Mouse (Mus musculus) midbrain, embryonic 12.5 days (tissue): Measurements from ENCODE around the gene Stk16. TPM values are rescaled to one million over a fixed set of nuclear protein-coding genes. Genes with fewer than 3 reads are reported as not detected.
"Not testable (repeated sequence)": the region's sequence is repeated elsewhere in the genome, so short reads cannot be mapped to it uniquely, and the experiment has no call there.

Experiments used
- ATAC-seq: fragments of 200-750 bp; cut with Nextera tagmentation; 2 replicates; pipeline ENCODE4 v1.8.0; 2017; ENCODE audit warnings: low read depth, moderate TSS enrichment, moderate library complexity; ENCODE audit not compliant: low FRiP score
- H3K27ac ChIP-seq: fragments of 300-500 bp; sonication (generic); replicated peaks from 2 replicates; pipeline ENCODE4 v1.5.1; 2016; ENCODE audit warnings: mild to moderate bottlenecking
- H3K27me3 ChIP-seq: fragments of 300-500 bp; sonication (generic); 2 replicates; pipeline ENCODE4 v1.6.1; 2016; ENCODE audit warnings: mild to moderate bottlenecking
- H3K36me3 ChIP-seq: fragments of 300-500 bp; sonication (generic); 2 replicates; pipeline ENCODE4 v1.6.1; 2016
- H3K4me1 ChIP-seq: fragments of 300-500 bp; sonication (generic); 2 replicates; pipeline ENCODE4 v1.6.1; 2016
- H3K4me2 ChIP-seq: fragments of 300-500 bp; sonication (generic); replicated peaks from 2 replicates; pipeline ENCODE4 v1.6.1; 2016; ENCODE audit warnings: mild to moderate bottlenecking, moderate library complexity
- H3K4me3 ChIP-seq: fragments of 300-500 bp; sonication (generic); 2 replicates; pipeline ENCODE4 v1.5.1; 2016; ENCODE audit warnings: mild to moderate bottlenecking
- H3K9ac ChIP-seq: fragments of 300-500 bp; sonication (generic); replicated peaks from 2 replicates; pipeline ENCODE4 v1.6.1; 2016; ENCODE audit warnings: mild to moderate bottlenecking, moderate library complexity
- H3K9me3 ChIP-seq: fragments of 300-500 bp; sonication (generic); 2 replicates; pipeline ENCODE4 v1.6.1; 2016; ENCODE audit warnings: mild to moderate bottlenecking
- WGBS: fragments of 180-500 bp; shearing (Covaris S2); methylation state at CpG from one replicate; pipeline ENCODE4 v1.1.7; 2016; 5-methylcytosine and 5-hydroxymethylcytosine counted together
- polyA plus RNA-seq: library from polyadenylated mRNA; unstranded; fragments of >200 nt; fragmentation: Nextera tagmentation; extraction: Ambion mirVana; gene quantifications from 2 replicates; pipeline ENCODE4 v1.2.1, GENCODE M21; 2016

Stk16 gene
- polyA plus RNA-seq, 1 experiment from 2014 or later: 135 TPM

- Histone ChIP-seq H3K27me3 (peaks cover 37% of the 10 kb centered on the region), H3K27ac (no peak overlapping the region), H3K4me3 (no peak overlapping the region), H3K9me3 (no peaks in the 10 kb centered on the region), H3K36me3 (no peaks in the 10 kb centered on the region), H3K4me1 (no peaks in the 10 kb centered on the region), H3K9ac (no peak overlapping the region), H3K4me2 (no peak overlapping the region)
- 83% methylated on average over 1 of the region's 1 CpGs for WGBS
- no peak for ATAC-seq
Measured at GRCm38 (mm10) chr1:75227653-75228052, 17.0 kb downstream of the Stk16 start.

- no peak for ATAC-seq
- Histone ChIP-seq H3K4me1 (no peaks in the 10 kb centered on the region), H3K27me3 (peaks cover 28% of the 10 kb centered on the region), H3K27ac (no peak overlapping the region), H3K4me2 (no peak overlapping the region), H3K4me3 (no peak overlapping the region), H3K9ac (no peak overlapping the region), H3K36me3 (no peaks in the 10 kb centered on the region), H3K9me3 (no peaks in the 10 kb centered on the region)
- 73% methylated on average over 4 of the region's 4 CpGs for WGBS
Measured at GRCm38 (mm10) chr1:75229158-75229557, 18.5 kb downstream of the Stk16 start.

GRCm38 (mm10) chr1:75230335-75230994, 19.8 kb downstream of the Stk16 start:
- Histone ChIP-seq H3K9ac (no peak overlapping the region), H3K36me3 (no peaks in the 10 kb centered on the region), H3K4me2 (no peak overlapping the region), H3K27ac (no peak overlapping the region), H3K4me1 (0 out of 2 replicates have a peak, but pooled peaks cover 4% of the 10 kb centered on the region), H3K9me3 (no peaks in the 10 kb centered on the region), H3K27me3 (peaks cover 35% of the 10 kb centered on the region), H3K4me3 (no peak overlapping the region)
- no peak for ATAC-seq
- WGBS: 77% methylated on average over 7 of the region's 7 CpGs

- 80% methylated on average over 4 of the region's 4 CpGs for WGBS
- Histone ChIP-seq H3K36me3 (no peaks in the 10 kb centered on the region), H3K4me2 (no peak overlapping the region), H3K9me3 (no peaks in the 10 kb centered on the region), H3K4me1 (peaks cover 10% of the 10 kb centered on the region; the same call in 1 of the 2 replicates), H3K27me3 (peaks cover 30% of the 10 kb centered on the region), H3K4me3 (no peak overlapping the region), H3K9ac (no peak overlapping the region), H3K27ac (no peak overlapping the region)
- no peak for ATAC-seq
Measured at GRCm38 (mm10) chr1:75231224-75231623, 20.6 kb downstream of the Stk16 start.

- H3K9ac ChIP-seq: no peak within 1 kb of the TSS
Measured at GRCm38 (mm10) chr1:75231664-75232152, 21.1 kb downstream of the Stk16 start, which contains the start of gene A630095N17Rik. Gene A630095N17Rik, minus strand, starts transcription at chr1:75232102.

GRCm38 (mm10) chr1:75232489-75232888, 21.9 kb downstream of the Stk16 start:
- peaks cover 18% of the 10 kb centered on the region; the same call in 1 of the 2 replicates for H3K27me3 ChIP-seq
- H3K27ac ChIP-seq, ATAC-seq, H3K9me3 ChIP-seq, H3K9ac ChIP-seq, H3K4me3 ChIP-seq, H3K36me3 ChIP-seq, H3K4me2 ChIP-seq: not testable (repeated sequence)
- H3K4me1 ChIP-seq: peaks cover 18% of the 10 kb centered on the region; the same call in 1 of the 2 replicates
- WGBS: 66% methylated on average over 4 of the region's 4 CpGs

More at GRCm38 (mm10) chr1:75231664-75232152, 21.1 kb downstream of the Stk16 start, which contains the start of gene A630095N17Rik:
- Histone ChIP-seq H3K4me2 (no peak within 1 kb of the TSS), H3K9me3 (no peaks in the 10 kb centered on the region), H3K27me3 (peaks cover 25% of the 10 kb centered on the region), H3K4me3 (no peak within 1 kb of the TSS), H3K36me3 (no peaks in the 10 kb centered on the region), H3K4me1 (peaks cover 10% of the 10 kb centered on the region; the same call in 1 of the 2 replicates), H3K27ac (no peak within 1 kb of the TSS)
- ATAC-seq: no peak
- WGBS: 85% methylated on average over 5 of the region's 5 CpGs

- Histone ChIP-seq H3K27ac (no peak overlapping the region), H3K27me3 (peaks cover 14% of the 10 kb centered on the region; the same call in 1 of the 2 replicates), H3K36me3 (0 out of 2 replicates have a peak, but pooled peaks cover 2% of the 10 kb centered on the region), H3K4me1 (peaks cover 19% of the 10 kb centered on the region; the same call in 1 of the 2 replicates), H3K4me3 (no peak overlapping the region), H3K4me2 (no peak overlapping the region), H3K9ac (no peak overlapping the region), H3K9me3 (no peaks in the 10 kb centered on the region)
- 2% methylated on average over 8 of the region's 8 CpGs for WGBS
- ATAC-seq: 0 out of 2 replicates have a peak, but pooled peaks have one; percentile 39
Measured at GRCm38 (mm10) chr1:75234606-75235005, 24.0 kb downstream of the Stk16 start.

GRCm38 (mm10) chr1:75236117-75237050, 25.7 kb downstream of the Stk16 start, which contains the start of gene Dnajb2:
Gene Dnajb2, plus strand, starts transcription at chr1:75236406.
- H3K4me2 ChIP-seq: peak within 1 kb of the TSS; percentile 68
- peak within 1 kb of the TSS; percentile 70 for H3K27ac ChIP-seq
- peaks cover 19% of the 10 kb centered on the region; the same call in 1 of the 2 replicates for H3K4me1 ChIP-seq
- peak within 1 kb of the TSS; percentile 59 for H3K9ac ChIP-seq
- no peaks in the 10 kb centered on the region for H3K9me3 ChIP-seq
- WGBS: 1% methylated on average over 63 of the region's 64 CpGs
- ATAC-seq: peak; percentile 90
- peaks cover 13% of the 10 kb centered on the region; the same call in 1 of the 2 replicates for H3K27me3 ChIP-seq
- peak within 1 kb of the TSS; percentile 49 for H3K4me3 ChIP-seq
- peaks cover 9% of the 10 kb centered on the region; the same call in 1 of the 2 replicates for H3K36me3 ChIP-seq

- Histone ChIP-seq H3K27ac (no peak overlapping the region), H3K9me3 (no peaks in the 10 kb centered on the region), H3K27me3 (0 out of 2 replicates have a peak, but pooled peaks cover 8% of the 10 kb centered on the region), H3K36me3 (peaks cover 21% of the 10 kb centered on the region), H3K9ac (no peak overlapping the region), H3K4me2 (no peak overlapping the region), H3K4me1 (peaks cover 19% of the 10 kb centered on the region; the same call in 1 of the 2 replicates), H3K4me3 (no peak overlapping the region)
- 88% methylated on average over 10 of the region's 10 CpGs for WGBS
- ATAC-seq: no peak
Measured at GRCm38 (mm10) chr1:75239591-75239990, 29.0 kb downstream of the Stk16 start.

DNA sequence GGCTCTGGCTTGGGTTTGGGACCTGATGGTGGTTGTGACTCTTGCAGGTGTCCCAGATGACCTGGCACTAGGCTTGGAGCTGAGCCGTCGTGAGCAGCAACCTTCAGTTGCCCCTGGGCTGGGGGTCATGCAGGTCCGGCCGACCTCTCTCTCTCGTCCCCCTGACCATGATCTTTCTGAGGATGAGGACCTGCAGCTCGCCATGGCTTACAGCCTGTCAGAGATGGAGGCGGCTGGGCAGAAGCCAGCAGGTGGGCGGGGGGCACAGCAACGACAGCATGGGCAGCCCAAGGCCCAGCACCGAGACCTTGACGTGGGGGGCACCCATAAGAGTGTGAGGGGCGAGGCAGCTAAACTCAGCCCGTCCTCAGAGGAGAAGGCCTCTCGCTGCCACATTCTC, 32.8 kb downstream of the Stk16 start:
- no peaks in the 10 kb centered on the region for H3K9me3 ChIP-seq
- H3K27ac ChIP-seq: no peak overlapping the region
- no peak overlapping the region for H3K4me3 ChIP-seq
- WGBS: 92% methylated on average over 14 of the region's 14 CpGs
- H3K27me3 ChIP-seq: no peaks in the 10 kb centered on the region
- H3K4me2 ChIP-seq: no peak overlapping the region
- H3K9ac ChIP-seq: no peak overlapping the region
- peaks cover 21% of the 10 kb centered on the region for H3K36me3 ChIP-seq
- H3K4me1 ChIP-seq: no peaks in the 10 kb centered on the region
- ATAC-seq: no peak

- H3K9me3 ChIP-seq: no peaks in the 10 kb centered on the region
- no peaks in the 10 kb centered on the region for H3K27me3 ChIP-seq
- ATAC-seq: peak; percentile 31; the same call in 1 of the 2 replicates
- no peak overlapping the region for H3K27ac ChIP-seq
- H3K36me3 ChIP-seq: peaks cover 21% of the 10 kb centered on the region
- no peaks in the 10 kb centered on the region for H3K4me1 ChIP-seq
- H3K9ac ChIP-seq: no peak overlapping the region; the same call in 1 of the 2 replicates
- 81% methylated on average over 12 of the region's 12 CpGs for WGBS
- H3K4me3 ChIP-seq: no peak overlapping the region
- no peak overlapping the region for H3K4me2 ChIP-seq
Measured at GRCm38 (mm10) chr1:75244175-75244826, 33.7 kb downstream of the Stk16 start.
